Mouse (Mus musculus): ENCODE results near the gene Twnk.
"Not testable (repeated sequence)": the region's sequence is repeated elsewhere in the genome, so short reads cannot be mapped to it uniquely, and the experiment has no call there.

Twnk gene

DNA sequence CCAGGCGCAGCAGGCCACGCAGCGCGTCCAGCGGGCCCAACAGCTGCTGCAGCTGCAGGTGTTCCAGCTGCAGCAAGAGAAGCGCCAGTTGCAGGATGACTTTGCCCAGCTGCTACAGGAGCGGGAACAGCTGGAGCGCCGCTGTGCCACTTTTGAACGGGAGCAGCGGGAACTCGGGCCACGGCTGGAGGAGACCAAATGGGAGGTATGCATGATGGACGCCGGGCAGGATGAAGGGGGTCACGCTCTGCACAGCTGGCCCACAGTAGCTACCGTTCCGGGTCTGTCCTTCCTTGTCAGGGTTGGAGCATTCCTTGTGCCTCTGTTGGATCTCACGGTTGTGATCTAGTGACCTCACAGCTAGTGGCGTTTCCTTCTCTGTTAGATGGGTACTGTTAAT is 19.3 kb downstream of the Twnk start:
- DNase-seq (ENCODE audit: low read depth, low spot score): no peak

DNA sequence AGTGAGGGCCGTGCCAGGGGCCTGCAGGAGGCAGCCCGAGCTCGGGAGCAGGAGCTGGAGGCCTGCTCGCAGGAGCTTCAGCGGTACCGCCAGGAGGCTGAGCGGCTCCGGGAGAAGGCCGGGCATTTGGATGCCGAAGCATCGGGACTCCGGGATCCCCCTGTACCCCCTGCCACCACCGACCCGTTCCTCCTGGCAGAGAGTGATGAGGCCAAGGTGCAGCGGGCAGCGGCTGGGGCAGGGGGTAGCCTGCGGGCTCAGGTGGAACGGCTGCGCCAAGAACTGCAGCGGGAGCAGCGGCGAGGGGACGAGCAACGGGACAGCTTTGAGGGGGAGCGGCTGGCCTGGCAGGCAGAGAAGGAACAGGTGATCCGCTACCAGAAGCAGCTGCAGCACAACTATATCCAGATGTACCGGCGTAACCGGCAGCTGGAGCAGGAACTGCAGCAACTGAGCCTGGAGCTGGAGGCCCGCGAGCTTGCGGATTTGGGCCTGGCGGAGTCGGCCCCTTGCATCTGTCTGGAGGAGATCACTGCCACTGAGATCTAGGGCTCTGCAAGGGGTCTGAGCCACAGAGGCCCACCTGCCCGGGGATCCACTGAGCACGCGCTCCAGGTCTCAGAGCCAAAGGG is 20.6 kb downstream of the Twnk start:
- no peak for DNase-seq (ENCODE audit: low read depth, low spot score)

DNA sequence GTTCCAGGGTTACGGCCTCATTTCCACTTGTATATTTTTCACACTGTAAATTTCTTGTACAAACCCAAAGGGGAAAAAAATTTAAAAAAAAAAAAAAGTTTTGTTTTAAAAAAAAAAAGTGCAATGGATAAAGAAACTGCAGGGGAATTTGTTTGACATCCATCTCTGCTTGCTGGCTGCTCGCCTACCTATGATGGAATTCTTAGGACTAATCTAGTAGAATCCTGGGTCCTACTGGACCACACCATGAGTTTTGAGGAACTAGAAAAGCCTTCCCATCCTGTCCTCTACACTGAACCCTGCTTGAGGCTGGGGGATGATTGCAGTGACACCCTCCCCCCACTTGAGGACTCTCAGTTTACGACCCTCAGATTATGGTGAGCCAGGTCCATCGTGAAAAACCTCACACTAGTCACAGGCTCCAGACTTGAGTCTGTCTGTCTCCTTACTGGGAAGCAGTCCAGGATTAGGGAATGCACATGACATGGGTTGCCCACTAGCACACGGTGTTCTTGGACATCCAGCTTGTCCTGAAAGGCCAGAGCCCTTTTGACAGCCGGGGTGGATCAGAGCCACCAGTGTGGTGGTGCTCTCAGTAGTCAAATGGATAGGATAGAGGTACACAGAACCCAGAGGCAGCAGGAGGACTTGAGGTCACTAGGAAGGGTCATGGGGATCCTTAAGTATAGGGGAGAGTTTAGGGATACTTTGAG is 21.7 kb downstream of the Twnk start:
- DNase-seq (ENCODE audit: low read depth, low spot score): peak; percentile 62

DNA sequence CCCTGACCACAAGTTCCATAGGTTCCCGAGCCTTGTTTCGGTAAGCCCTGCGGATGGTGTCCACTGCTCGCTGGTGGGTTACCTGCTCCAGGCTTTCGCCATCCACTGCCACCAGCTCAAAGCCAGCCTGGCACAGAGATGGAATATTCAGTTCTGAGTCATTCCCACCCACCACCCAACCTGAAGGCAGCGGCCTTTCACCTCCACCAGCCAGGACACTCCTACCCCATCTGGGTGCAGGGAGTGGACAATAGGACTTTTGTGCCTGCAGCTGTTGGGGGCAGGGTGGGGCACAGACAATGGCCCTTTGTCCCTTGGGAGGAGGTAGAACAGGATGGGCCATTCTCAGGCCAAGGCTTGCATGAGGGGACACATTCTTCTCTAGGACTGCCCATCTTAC is 22.4 kb downstream of the Twnk start:
- peak; percentile 88 for DNase-seq (ENCODE audit: low read depth, low spot score)

DNA sequence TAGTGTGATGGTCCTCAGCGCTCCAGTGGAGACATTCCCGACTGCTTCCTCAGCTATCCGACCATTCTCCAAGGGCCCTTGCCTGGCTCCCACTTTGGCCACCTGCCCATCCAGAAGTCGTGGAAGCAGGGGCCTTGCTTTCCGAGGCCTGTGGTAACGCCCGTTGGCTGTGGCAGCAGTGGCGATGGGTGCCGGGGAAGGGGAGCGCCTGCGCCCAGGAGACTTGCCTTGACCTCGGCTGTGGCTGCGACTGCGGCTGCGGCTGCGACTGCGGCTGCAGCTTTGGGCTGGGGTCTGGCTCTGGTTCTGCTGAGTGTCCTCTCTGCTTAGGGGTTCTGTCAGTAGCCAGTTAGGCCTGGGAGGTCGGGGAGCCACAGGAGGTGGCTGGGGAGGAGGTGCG is 23.3 kb downstream of the Twnk start:
- no peak for DNase-seq (ENCODE audit: low read depth, low spot score)

DNA sequence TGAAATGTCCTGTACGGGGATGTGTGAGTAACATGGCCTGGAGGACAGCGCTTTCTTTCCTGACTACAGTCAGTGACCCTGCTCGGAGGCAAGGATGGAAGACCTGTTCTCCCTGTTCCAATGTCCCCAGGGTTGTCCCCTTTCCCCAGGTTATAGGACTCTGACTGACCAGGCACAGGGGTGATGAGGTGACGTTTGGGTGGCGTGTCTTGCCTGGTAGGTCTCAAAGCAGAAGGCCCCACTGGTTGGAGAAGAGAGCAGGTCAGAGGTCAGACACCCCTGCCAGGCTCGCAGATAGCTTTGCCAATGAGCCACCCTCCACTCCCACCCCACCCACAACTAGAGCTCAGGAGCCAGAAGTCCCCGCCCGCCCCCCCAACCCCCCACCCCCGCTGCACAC is 24.1 kb downstream of the Twnk start:
- no peak for DNase-seq (ENCODE audit: low read depth, low spot score)

DNA sequence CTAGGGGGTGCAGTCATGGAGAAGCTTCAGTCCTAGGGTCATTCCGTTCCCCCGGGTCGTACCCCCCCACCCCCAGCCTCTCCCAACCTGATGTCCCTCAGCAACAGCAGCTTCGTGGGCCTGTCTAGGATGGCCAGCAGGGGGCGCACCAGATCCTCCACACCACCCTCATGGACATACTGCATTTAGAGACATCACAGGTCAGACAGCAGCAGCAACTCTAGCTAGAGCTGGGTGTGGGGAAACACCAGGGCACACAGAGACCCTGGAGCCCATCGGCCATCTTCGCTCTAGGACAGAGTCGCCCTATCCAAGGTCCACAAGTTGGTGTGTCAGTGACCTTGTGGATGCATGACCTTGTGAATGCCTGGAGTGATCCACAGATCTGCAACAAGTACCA is 24.6 kb downstream of the Twnk start:
- DNase-seq (ENCODE audit: low read depth, low spot score): peak; percentile 79

DNA sequence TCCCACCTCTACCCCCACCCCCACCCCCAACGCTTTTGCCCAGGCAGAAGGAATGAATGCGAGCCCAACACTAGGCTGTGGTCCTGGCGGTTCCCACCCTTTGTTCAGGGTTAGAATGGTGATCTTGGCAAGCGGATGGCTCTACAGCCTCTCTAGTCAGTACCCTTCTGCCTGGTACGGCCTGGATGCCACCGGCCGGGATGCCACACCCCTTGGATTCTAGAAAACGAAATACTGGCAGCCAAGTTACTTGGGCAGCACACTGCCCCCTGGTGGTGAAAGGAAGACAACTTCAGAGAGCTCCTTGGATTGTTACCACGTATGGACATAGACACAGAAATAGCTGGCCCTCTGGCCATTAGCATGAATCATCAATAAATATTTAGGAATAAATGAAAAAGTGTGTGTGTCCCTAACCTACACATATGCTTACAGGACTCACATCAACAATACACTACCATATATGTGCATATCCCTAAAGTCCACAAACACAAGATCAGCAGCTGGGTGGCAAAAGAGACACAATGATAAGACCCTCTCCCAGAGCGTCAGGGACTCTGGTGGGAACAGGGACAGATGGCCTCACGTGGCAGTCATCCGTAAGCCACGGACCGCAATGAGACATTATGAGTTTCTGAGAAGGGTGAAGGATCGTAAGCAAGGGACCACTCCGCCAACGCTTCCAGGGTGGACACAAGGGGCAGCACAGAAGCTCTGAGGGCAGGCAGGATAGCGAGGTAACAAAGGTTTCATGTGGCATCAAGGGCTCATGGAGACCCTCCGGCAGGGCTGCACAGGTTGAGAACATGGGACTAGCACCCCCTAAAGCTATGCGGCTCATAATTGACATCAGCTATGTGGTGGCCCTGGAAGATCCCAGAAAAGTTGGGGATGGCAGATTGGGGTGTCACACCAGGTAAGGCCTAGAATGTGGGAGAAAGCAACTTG is 25.6 kb downstream of the Twnk start:
- DNase-seq (ENCODE audit: low read depth, low spot score): peak; percentile 95

DNA sequence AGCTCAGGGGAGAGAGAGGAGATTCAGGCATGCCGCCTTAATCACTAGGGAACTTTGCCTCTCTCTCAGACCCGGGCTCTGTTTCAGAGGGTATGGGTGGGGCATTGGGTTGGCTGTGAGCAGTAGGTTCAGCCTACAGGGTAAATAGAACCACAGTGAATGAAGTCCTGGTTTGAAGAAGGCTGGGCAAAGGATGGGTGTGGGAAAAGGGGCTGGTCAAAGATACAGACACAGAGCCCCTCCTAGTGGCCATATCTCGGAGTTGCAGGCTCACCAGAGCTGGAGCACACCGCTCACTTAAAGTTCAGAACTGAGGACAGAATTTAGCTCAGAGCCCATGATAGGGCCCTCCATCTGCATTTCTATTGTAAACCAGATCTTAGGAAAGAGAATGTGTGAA is 26.3 kb downstream of the Twnk start:
- peak; percentile 92 for DNase-seq (ENCODE audit: low read depth, low spot score)

DNA sequence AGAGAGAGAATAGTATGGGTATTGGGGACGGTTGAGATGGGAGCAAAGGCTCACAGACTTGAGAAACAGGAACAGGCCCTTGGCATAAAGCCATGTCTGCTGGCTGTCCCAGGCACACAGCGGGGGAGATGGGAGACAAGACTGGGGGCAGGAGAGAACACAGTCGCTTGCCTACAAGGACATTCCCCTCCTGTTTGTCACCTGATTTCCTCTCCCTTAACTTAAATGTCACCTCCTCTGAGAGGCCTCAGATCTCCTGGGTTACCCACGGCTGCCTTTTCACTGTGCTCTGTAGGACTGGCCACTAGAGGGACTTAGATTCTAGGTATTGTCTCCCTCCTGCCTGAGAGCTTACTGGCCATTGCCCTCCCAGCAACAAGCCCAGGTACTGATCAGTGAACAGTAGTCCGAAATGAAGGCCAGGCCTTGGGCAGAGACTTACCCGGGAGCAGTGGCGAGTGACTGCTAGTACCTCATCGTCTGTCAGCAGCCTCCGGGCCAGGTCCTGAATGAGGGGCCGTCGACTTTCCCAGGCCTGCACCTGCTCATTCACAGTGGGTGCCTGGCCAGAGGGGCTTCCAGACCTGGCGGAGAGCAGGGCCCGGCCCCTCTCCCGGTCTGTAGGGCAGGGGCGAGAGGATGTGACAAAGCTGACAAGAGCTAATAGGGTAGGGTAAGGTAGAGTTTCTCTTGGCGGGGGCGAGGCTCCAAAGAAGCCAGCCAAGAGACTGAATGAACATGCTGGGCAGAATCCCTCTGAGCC is 27.3 kb downstream of the Twnk start:
- DNase-seq (ENCODE audit: low read depth, low spot score): peak; percentile 61

DNA sequence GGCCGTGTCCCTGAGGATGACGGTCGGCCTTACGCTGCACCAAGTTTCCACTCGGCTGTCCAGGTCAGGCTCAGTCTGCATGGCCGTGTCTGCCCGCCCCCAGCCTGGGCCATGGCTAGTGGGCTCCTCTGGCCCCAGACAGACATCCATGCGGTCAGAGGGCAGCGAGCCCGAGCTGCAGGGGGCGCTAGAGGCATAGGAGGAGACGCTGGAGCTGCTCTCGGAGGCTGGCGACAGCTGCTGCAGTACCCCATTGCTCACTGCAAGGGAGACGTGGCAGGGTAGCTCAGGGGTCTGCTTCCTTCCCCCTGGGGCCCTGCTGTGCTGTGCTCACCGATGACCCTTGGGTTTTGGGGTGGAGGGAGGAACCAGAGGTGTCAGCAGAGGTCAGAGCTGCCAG is 31.4 kb downstream of the Twnk start:
- DNase-seq (ENCODE audit: low read depth, low spot score): no peak

DNA sequence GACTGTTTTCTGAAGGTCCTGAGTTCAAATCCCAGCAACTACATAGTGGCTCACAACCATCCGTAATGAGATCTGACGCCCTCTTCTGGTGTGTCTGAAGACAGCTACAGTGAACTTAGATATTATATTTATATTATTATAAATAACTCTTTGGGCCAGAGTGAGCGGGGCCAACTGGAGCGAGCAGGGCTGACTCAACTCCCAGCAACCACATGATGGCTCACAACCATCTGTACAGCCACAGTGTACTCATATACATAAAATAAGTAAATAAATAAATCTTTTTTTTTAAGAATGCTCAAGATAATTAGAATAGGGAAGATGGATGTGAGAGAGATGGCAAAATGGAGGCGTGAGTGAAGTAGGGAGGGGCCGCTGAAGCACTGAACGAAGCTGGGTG is 32.7 kb downstream of the Twnk start:
- DNase-seq (ENCODE audit: low read depth, low spot score): not testable (repeated sequence)

DNA sequence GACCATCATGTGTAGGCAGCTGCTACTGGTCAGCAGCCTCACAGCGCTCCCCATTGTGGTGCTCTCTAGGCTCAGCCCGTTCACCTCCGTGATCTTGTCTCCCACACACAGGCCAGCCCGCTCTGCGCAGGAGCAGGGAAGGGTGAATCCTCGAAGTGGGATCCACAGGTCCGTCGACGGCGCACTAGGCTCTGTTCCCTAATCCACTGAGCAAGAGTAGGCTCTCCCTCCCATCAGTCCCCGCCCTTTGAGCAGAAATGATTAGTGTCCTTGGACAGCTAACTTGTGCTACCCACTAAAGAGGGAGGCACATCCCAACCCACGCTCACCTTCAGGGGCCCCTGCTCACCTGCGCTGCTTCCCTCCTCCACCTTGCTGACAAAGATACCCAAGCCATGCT is 34.8 kb downstream of the Twnk start:
- DNase-seq (ENCODE audit: low read depth, low spot score): no peak

DNA sequence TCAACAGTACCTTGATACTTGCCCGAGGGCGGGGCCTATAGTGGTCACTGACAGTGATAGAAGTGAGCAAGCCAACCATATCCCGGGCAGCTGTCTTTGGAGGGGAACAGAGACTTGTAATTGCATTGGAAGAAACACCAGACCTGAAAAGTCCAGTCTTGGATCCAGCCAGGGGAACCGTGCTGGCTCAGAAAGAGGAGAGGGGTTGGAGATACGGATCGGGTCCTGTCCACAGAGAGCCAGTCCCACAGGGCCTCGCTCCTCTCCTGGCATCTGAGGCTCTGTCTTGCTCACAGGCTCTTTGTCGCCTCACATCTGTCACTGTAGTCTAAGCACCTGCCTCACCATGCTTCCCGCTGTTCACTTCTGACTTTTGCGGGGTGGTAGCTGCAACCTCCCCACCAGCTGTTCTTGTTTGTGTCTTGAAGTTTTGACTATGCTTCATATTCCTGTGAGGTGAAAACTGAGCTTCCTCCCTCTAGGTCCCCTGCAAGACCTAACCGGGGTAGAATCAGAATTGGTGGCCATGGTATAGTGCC is 39.0 kb downstream of the Twnk start:
- DNase-seq (ENCODE audit: low read depth, low spot score): peak; percentile 58

DNA sequence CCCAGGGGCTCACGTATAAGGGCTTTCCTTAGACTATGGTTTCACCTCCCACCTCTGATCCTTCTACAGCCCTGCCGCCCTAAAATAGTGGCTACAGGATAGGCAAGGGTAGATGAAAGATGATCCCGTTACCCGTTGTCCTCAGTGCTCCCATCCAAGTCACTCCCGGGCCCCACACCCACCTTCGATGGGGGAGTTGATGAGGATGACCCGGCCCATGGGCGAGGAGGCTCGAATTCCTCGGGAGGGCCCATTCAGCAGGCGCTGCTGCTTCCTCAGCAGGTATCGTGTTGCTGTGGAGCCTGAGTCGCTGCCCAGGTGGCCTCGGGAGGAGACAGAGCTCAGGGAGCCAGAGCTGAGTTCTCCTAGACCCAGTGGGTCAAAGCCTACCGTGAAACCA is 39.8 kb downstream of the Twnk start:
- DNase-seq (ENCODE audit: low read depth, low spot score): no peak

DNA sequence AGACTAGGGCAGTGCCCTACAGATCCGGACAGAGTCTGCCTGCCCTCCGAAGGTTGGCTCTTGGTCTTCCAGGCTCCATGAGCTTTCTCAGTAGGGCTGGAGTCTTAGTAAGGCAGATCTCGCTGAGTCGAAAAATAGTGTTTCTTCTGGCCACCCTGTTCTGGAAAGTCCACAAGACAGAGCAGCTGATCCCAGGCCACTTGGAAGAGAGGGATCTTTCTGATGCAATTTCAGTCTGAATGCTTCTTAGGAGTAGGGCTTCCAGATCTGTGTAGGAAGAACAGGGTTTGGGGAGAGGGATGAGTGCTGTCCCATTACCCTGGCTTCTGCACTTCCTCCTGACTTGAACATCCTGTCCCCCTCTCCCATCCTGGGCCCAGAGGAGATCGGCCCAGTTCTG is 40.2 kb downstream of the Twnk start, which contains the start of gene Pdzd7:
Gene Pdzd7, minus strand, starts transcription at position 67 of the 400 bp plus-strand sequence.
- DNase-seq (ENCODE audit: low read depth, low spot score): no peak

DNA sequence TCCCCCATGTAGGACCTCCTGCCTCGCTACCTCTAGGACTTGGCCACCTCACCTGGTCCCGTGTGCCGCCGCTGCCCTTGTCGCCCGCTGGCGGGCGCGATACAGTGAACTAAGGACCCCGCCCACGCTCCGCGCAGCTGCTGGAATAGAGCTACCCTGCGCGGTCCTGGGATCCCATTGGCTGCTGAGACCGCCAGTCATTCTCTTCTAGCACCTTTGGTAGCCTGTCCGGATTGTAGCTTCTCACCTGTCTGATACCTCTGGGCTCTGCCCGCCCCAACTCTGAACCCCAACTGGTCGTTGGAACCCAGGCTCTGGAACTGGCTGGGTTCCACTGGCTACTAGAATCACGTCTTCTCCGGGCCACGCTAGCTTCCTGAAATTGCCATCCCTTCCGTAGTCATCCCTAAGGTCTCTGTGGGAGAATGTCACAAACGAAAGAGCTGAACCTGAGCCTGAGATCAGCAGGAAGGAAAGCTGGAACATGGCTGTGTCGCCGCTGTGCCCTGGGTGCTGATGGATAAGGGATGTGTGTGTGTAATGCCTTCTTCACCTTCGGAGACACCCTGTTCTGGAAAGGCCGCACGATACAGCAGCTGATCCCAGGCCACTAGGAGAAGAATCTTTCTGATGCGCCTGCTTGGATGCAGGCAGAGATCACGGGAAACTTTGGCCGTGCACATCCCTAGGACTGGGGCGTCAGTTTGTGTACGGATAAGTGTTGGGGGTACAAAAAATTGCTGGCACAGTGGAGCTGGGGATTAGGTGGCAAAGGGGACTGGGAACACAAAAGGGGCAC is 41.3 kb downstream of the Twnk start:
- DNase-seq (ENCODE audit: low read depth, low spot score): peak; percentile 96

DNA sequence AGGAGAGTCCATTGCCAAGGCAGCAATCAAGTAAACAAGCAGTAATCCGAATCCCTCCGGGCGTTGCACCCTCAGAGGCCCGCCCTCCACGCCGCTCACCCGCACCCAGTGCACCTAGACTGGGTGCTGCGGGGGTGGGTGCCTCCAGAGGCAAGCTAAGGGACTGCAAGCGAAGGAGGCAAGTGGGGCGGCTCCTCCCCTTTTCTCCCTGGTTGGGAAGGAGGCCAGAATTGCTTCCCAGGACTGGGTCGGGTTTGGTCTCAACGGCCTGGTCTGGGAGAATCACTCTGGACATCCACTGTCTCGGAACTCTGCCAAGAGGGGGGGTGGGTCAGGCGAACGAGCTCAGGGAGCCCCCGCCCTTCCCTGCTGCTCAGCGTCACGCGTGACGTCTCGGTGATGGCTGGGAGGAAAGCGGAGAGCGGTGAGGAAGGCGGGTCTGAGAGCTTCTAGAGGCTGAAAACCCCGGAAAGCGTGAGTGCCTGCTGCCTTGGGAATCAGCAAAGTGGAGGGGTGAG is 42.0 kb downstream of the Twnk start, which contains the start of gene Sfxn3:
Gene Sfxn3, plus strand, starts transcription at position 87 of the 518 bp plus-strand sequence.
- peak; percentile 97 for DNase-seq (ENCODE audit: low read depth, low spot score)

DNA sequence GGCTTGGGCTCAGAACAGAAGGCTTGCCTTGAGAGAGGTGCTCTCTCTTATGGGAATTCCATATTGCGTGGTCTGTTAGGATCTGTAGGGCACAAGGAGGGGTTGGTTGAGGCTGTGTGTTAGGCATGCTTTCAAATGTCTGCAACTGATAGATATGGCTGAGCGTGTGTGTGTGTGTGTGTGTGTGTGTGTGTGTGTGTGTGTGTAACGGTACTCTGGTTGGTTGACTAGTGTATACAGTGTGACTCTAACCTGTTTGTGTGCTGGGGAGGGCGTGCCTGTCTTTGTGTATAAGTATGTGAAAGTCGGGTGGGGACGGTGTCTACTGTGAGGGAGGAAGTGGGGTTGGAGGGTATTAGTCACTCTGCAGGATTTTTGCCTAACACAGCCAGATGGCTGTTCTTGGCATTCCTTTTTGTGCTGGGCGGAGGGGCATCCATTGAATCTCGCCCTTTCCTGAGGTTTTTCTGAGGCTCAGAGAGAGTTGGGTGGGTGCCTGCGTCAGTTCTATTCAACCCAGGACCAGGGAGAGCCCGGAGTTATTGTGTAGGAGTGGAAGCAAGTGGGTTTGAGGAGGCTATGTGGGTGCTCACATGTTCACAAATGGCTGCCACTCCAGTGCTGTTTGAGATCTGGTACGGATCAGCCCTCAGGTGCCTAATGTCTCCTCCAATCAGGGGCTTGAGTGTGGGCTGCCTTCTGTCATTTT is 42.6 kb downstream of the Twnk start:
- DNase-seq (ENCODE audit: low read depth, low spot score): peak; percentile 95

Data from brain, adult 2 months (tissue).